Mouse (Mus musculus) thymus, adult 18-20 months (tissue): Measurements from ENCODE around the gene Nat8l.

Source experiments
- DNase-seq, 2 experiments: peaks; one replicate each; pipeline ENCODE4 v3.0.0; 2022; ENCODE audit warnings: mixed read lengths in 2 of 2

Gene Nat8l

GRCm38 (mm10) chr5:34004618-34005017, 8.8 kb downstream of the Nat8l start:
- no peak for DNase-seq

GRCm38 (mm10) chr5:34006832-34007231, 11.0 kb downstream of the Nat8l start:
- DNase-seq, result no peak

- no peak for DNase-seq
Observed at GRCm38 (mm10) chr5:34007392-34007941, 11.7 kb downstream of the Nat8l start.

- DNase-seq, result no peak
Observed at GRCm38 (mm10) chr5:34014652-34015051, 18.9 kb downstream of the Nat8l start.

GRCm38 (mm10) chr5:34018968-34019367, 23.2 kb downstream of the Nat8l start:
- no peak for DNase-seq

GRCm38 (mm10) chr5:34030101-34030500, 34.3 kb downstream of the Nat8l start:
- DNase-seq, result no peak

- no peak for DNase-seq
Observed at GRCm38 (mm10) chr5:34031022-34031421, 35.2 kb downstream of the Nat8l start.

GRCm38 (mm10) chr5:34032520-34032919, 36.7 kb downstream of the Nat8l start:
- no peak for DNase-seq
